Mouse (Mus musculus): ENCODE data around the gene Csf1. TPM values are rescaled to one million over a fixed set of nuclear protein-coding genes. Genes with fewer than 3 reads are reported as not detected.

Csf1 gene
- 10.4 and 11.3 TPM in 2 replicates for polyA plus RNA-seq (2016; fragmentation: Nextera tagmentation; extraction: Ambion mirVana)

DNA sequence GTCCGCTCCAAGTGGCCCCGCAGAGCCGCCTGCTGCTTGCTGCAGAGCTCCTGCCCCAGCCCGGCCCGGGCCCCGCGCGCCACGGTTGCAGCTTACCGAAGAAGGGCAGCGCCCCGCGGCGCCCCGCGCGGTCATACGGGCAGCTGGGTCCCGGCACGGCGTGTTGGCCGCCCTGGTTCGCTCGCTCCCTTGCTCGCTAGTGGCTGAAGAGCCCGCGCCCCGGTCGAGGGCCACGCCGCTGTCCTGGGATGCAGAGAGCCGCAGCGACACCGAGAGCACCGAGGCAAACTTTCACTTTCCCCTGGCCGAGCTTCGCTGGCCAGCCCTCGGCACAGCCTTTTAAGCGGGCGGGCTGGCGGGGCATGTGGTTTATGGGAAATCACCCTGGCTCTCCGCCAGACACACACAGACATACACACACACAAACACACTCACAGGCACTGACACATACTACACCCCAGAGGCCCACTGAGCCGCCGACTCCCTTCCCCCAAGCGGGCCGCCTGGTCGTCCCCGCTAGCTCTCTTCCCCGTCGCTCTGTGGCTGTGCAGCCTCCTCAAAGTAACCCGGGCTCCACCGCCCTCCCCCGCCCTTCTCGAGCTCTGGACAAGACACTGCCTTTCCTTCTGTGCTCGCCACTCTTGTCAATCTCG is at the start of gene Csf1:
Csf1 (minus strand) TSS at position 541 of the 653 bp plus-strand sequence.
- H3K27ac ChIP-seq: peak within 1 kb of the TSS; percentile 96
- H3K27me3 ChIP-seq (ENCODE audit: insufficient read depth, poor library complexity, severe bottlenecking): peaks cover 19% of the 10 kb centered on the region; the same call in 1 of the 2 replicates
- peaks cover 36% of the 10 kb centered on the region for H3K4me1 ChIP-seq
- DNase-seq (ENCODE audit: low spot score): peak; percentile 91
- no peaks in the 10 kb centered on the region for H3K9me3 ChIP-seq
- peaks cover 14% of the 10 kb centered on the region; the same call in 1 of the 2 replicates for H3K36me3 ChIP-seq
- under 1% methylated on average over 56 of the region's 56 CpGs for WGBS
- H3K4me3 ChIP-seq: peak within 1 kb of the TSS; percentile 78

DNA sequence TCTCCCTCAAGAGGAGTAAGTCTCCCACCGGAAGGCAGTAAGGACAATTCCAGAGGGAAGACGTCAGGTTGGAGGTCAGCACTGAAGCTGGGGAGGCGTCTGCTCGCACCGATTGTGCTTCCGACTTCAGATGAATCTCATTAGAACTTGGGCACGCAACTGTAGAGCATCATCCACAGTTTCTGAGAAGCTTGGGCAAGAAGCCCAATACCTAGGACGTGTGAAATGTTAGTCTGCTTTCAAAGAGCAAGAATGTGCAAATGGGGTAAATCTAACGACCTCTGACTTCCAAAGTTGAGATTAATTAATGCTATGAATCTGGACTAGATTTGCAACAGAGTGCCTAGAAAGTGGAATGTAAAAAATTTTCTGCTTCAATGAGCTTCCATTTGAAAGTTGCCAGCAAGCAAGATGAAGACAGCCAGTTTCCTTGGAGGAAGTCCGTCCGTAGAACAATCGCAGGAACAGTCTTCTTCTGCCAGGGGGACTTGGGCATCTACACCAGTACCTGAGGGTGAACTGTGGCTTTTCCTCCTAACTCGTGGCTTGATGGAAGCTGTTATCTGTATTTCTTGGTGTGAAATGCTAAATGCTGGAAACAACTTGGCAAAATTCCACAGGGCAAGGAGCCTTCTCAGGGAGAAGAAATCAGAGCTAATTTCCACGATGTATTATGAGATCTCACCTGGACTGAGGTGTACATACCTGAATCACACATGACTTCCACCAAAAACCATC is 47.9 kb upstream of the Csf1 start:
- 49% methylated on average over 14 of the region's 14 CpGs for WGBS
- DNase-seq (ENCODE audit: low spot score): no peak

DNA sequence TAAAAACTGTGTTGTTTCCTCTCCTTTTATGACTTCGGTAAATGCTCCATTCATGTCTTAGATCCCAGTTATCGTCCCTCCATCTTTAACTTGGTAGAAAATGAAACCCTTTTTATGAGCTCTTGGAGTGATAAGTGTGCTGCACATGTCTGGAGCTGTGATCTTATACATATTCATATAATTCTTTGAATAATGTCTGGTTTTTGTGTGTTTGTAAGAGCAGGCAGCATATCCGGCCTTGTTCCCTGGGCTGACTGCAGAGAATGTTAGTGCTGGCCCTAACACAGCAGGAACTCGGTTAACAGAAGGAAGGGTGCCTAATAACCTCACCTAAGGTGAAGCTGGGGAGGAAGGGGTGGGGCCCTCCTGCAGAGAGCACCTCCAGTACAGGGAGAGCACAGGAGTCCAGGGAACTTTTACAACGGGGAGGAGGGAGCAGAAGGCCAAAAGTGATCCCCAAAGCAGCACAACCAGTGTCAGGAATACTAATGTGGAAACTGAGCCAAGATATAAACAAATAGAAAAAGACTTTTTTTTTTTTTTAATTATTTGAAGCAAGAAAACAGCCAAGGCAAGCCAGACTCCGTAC is 47.2 kb upstream of the Csf1 start:
- H3K36me3 ChIP-seq: no peaks in the 10 kb centered on the region
- 51% methylated on average over 6 of the region's 6 CpGs for WGBS
- H3K4me1 ChIP-seq: peaks cover 4% of the 10 kb centered on the region
- H3K27ac ChIP-seq: no peak overlapping the region
- no peak overlapping the region for H3K4me3 ChIP-seq
- H3K27me3 ChIP-seq (ENCODE audit: insufficient read depth, poor library complexity, severe bottlenecking): no peaks in the 10 kb centered on the region
- no peak for DNase-seq (ENCODE audit: low spot score)
- no peaks in the 10 kb centered on the region for H3K9me3 ChIP-seq

More for the DNA sequence above, 47.9 kb upstream of the Csf1 start:
- Histone ChIP-seq H3K27me3 (ENCODE audit: insufficient read depth, poor library complexity, severe bottlenecking) (no peaks in the 10 kb centered on the region), H3K4me1 (no peaks in the 10 kb centered on the region), H3K4me3 (no peak overlapping the region), H3K36me3 (no peaks in the 10 kb centered on the region), H3K9me3 (no peaks in the 10 kb centered on the region), H3K27ac (no peak overlapping the region)

DNA sequence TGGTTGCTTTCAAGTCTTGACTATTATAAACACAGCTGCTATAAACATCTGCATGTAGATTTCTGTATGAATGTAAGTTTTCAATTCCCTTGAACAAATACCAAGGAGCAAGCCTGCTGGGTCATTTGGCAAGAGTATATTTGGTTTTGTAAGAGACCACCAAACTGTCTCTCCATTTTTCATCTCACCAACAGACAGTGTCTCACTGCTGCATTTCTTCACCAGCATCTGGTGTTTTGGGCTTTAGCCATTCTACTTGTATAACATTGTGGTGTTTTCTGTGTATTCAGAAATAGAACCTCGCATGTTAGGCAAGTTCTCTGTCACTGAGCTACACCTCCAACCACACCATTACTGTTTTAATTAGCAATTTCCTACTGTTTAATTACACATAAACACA is 46.6 kb upstream of the Csf1 start:
- Histone ChIP-seq H3K36me3 (no peaks in the 10 kb centered on the region), H3K9me3 (no peaks in the 10 kb centered on the region), H3K27ac (no peak overlapping the region), H3K4me1 (peaks cover 10% of the 10 kb centered on the region), H3K27me3 (ENCODE audit: insufficient read depth, poor library complexity, severe bottlenecking) (no peaks in the 10 kb centered on the region), H3K4me3 (no peak overlapping the region)
- DNase-seq (ENCODE audit: low spot score): no peak
- WGBS: 88% methylated on average over 1 of the region's 1 CpGs

DNA sequence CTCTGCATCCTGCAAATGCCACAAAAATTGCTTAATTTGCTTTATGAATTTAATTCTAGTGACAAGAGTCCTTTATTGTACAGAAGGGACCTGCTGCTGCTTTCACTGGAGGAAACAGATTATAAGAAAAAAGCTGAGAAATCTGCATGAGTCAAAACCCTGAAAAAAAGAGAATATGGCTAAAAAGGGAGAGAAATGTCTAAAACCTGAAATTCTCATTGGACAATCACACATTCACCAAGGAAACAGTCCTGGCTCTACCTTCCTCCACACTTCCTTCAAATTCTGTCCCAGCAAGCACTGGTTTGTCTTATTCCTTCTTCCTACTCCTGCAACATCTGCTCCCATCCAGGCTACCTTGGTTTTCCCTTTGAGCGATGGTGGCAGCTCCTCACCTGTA is 44.5 kb upstream of the Csf1 start:
- Histone ChIP-seq H3K27me3 (ENCODE audit: insufficient read depth, poor library complexity, severe bottlenecking) (no peaks in the 10 kb centered on the region), H3K4me1 (peaks cover 10% of the 10 kb centered on the region), H3K27ac (no peak overlapping the region), H3K9me3 (no peaks in the 10 kb centered on the region), H3K36me3 (no peaks in the 10 kb centered on the region), H3K4me3 (no peak overlapping the region)
- 88% methylated on average over 1 of the region's 1 CpGs for WGBS
- no peak for DNase-seq (ENCODE audit: low spot score)

DNA sequence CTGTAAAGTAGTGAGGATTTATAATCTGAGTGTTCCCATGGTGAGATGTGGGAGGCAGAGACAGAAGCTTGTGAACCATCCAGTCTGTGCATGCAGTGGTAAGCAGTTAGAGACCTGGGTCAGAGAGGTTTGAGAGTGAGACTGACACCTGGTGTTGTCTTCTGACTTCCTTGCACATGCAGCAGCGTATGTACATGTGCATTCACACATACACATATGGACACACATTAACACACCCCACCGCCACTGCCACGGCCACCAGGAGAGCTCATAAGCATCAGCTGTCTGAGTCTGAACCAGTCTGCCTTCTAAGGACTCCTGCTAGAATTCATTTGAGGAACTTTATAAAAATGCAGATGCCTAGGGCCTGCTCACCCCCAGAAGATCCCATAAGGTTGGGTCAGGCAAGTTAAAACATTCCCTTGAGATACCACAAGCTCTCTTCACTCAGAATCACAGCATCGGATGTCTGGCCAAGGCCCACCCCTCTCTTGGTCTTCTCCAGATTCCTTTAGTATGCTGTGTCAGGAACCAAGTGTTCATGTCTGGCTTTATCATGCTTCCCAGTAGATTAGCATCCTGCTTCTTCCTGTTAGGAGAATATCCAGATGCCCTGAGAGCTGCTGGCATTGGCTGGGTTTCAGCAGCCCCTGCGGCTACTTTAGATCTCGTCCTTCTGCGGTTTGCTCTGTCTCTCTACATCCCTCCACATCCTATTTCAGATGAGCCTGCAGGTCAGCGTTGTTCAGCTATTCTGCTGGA is 42.1 kb upstream of the Csf1 start:
- no peak for DNase-seq (ENCODE audit: low spot score)
- Histone ChIP-seq H3K27ac (no peak overlapping the region), H3K4me3 (no peak overlapping the region), H3K9me3 (no peaks in the 10 kb centered on the region), H3K4me1 (peaks cover 10% of the 10 kb centered on the region), H3K36me3 (no peaks in the 10 kb centered on the region), H3K27me3 (ENCODE audit: insufficient read depth, poor library complexity, severe bottlenecking) (no peaks in the 10 kb centered on the region)
- WGBS: 47% methylated on average over 8 of the region's 8 CpGs

DNA sequence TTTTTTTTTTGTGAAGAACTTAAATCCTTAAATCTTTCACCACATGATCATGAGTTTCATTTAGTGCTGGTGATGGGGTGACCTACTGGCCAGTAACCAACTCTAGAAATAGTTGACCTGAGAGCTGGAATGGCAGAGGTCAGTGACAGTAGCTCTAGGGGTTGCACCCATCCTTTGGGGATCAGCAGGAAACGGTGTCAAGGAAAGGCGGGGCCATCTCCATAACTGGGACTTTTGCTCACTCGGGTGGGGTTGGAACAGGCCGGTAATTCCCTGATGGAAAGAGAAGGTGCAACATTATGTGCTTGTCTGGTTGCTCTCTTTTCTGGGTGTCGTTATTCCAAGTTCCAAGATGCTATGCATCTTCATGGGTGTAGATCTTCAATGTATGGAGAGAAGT is 38.7 kb upstream of the Csf1 start:
- 90% methylated on average over 5 of the region's 5 CpGs for WGBS
- no peak for DNase-seq (ENCODE audit: low spot score)

DNA sequence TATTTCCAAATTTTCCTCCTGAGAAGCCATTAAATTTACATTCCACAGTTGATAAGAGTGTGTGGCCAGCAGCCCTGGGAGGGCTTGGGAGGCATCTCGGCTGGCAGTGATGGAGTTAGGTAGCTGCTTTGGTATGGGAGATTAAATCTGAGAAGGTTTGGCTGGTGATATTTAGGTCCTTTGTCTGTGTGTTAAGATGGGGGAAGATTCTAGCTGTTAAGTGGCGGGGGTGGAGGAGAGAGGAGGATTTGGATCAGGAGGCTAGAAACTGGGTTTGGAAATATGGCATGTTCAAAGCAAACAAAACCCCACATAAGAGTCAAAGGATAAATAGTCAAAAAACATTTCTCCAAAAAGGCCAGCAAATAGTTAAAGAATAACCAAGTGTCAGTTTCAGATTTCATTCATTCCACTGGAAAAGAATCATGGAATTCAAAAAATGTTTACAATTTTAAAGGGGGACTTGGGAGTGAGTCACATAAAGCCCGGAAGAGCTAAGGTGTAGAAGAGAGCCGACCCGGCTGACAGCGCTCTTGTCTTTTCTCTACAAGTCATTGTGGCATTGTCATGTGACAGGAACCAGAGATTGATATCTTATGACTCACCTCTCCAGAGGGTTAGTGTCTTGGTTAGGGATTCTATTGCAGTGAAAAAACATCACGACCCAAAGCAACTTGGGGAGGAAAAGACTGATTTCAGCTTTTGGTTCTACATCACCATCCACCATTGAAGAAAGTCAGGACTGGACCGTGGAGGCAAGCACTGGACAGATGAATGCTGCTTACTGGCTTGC is 36.1 kb upstream of the Csf1 start:
- H3K4me1 ChIP-seq: peaks cover 20% of the 10 kb centered on the region
- H3K36me3 ChIP-seq: no peaks in the 10 kb centered on the region
- no peaks in the 10 kb centered on the region for H3K27me3 ChIP-seq (ENCODE audit: insufficient read depth, poor library complexity, severe bottlenecking)
- DNase-seq (ENCODE audit: low spot score): no peak
- no peaks in the 10 kb centered on the region for H3K9me3 ChIP-seq
- no peak overlapping the region for H3K4me3 ChIP-seq
- WGBS: 59% methylated on average over 8 of the region's 8 CpGs
- no peak overlapping the region for H3K27ac ChIP-seq

More for the DNA sequence above, 38.7 kb upstream of the Csf1 start:
- Histone ChIP-seq H3K36me3 (no peaks in the 10 kb centered on the region), H3K27ac (no peak overlapping the region), H3K4me3 (no peak overlapping the region), H3K27me3 (ENCODE audit: insufficient read depth, poor library complexity, severe bottlenecking) (no peaks in the 10 kb centered on the region), H3K4me1 (peaks cover 12% of the 10 kb centered on the region), H3K9me3 (no peaks in the 10 kb centered on the region)

DNA sequence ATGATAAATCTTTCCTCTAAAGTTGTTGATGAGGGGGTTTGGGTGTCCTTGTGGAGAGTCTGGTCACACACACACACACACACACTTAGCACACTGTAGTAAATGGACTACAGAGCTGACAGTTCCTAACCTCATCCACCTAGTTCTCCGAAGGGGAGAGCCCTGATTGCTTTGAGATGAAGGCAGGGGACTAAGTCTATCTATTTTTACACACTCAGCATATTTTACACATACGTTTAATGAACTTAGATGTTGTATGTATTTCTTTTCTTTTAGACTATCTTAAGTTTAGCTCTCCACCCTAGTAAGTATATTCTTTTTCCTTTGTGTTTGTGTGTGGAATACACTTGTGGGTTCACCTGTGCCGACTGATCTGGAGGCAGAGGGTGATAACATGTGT is 34.6 kb upstream of the Csf1 start:
- Histone ChIP-seq H3K27me3 (ENCODE audit: insufficient read depth, poor library complexity, severe bottlenecking) (no peaks in the 10 kb centered on the region), H3K9me3 (no peaks in the 10 kb centered on the region), H3K4me1 (peaks cover 28% of the 10 kb centered on the region), H3K36me3 (no peaks in the 10 kb centered on the region), H3K27ac (no peak overlapping the region), H3K4me3 (no peak overlapping the region)
- 86% methylated on average over 3 of the region's 3 CpGs for WGBS
- no peak for DNase-seq (ENCODE audit: low spot score)

DNA sequence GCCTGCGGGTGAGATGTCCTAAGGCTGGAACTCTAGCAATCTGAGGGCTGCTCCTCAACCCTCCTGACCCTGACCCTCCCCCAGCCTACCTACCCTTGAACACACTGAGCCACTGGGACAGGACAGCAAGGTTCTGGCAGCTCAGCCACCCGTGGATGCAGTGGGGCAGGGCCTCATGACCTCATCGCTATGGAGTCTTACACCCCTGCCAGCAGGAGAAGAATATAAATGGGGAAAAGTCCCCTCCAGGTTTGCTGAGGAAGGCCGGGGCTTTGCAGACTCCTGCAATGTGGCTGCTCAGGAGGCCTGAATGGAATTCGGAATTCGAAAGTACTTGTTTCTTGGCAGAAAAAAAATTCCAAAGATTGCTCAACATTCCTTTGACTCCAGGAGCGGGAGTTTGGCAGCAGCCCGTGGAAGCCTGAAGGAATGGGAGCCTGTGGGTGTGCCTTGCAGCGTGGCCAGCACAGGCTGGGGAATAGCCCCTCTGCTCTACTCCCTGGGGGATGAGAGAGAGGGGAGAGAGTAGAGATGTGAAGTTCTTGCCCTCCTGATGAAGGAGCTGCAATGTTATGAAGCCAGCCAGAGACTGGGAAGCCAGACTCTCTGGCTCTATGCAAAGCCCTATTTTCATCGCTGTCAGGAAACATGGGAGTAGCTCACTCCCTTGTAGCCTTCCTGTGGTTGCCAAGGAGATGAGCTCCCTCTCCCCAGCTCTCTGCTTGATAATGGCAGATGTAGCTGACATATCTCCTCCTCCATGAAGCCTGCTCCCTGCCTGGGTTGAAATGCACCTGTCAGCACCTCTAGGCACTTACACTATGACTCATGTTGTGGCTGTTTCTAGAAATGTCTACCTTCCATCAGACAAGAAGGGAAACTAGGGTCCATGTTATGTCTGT is 33.3 kb upstream of the Csf1 start:
- Histone ChIP-seq H3K27ac (peak overlapping the region; percentile 85), H3K36me3 (no peaks in the 10 kb centered on the region), H3K9me3 (no peaks in the 10 kb centered on the region), H3K4me1 (peaks cover 37% of the 10 kb centered on the region), H3K4me3 (peak overlapping the region; percentile 33; the same call in 1 of the 2 replicates), H3K27me3 (ENCODE audit: insufficient read depth, poor library complexity, severe bottlenecking) (no peaks in the 10 kb centered on the region)
- 16% methylated on average over 10 of the region's 10 CpGs for WGBS
- peak; percentile 87 for DNase-seq (ENCODE audit: low spot score)

DNA sequence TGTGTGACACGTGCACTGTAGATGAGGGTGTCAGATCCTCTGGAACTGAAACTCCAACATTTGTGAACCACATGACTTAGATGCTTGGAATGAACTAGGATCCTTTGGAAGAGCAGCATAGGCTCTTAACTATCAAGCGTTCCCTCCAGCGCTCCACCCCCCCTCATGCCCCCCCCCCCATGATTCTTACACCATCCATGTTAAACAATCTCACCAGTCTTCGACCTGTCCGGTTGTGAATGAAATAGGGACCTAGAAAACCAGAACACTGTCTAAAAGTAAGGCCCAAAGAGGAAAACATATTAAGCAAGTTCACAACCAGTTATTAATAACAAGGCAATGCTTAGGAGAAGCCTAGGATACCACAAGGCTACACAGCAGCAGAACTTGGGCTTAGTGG is 32.5 kb upstream of the Csf1 start:
- Histone ChIP-seq H3K9me3 (no peaks in the 10 kb centered on the region), H3K36me3 (no peaks in the 10 kb centered on the region), H3K27ac (peak overlapping the region; percentile 85), H3K4me3 (no peak overlapping the region), H3K27me3 (ENCODE audit: insufficient read depth, poor library complexity, severe bottlenecking) (no peaks in the 10 kb centered on the region), H3K4me1 (peaks cover 45% of the 10 kb centered on the region)
- DNase-seq (ENCODE audit: low spot score): no peak
- WGBS: 64% methylated on average over 5 of the region's 5 CpGs

Measured in heart, embryonic 10.5 days (tissue).